Mouse (Mus musculus) erythroblast, embryonic 14.5 days (primary cell): ENCODE results near the gene Foxn1.

Experiments
- GATA1 ChIP-seq: IDR thresholded peaks from 2 replicates; pipeline ENCODE4 v1.6.1; 2012; ENCODE audit warnings: low read length, inconsistent platforms, mixed read lengths
- TAL1 ChIP-seq: IDR thresholded peaks from 3 replicates; pipeline ENCODE4 v1.6.1; 2012; ENCODE audit warnings: low read length, inconsistent platforms, mixed read lengths

- TF ChIP-seq GATA1 = no peak
- no peak for TF ChIP-seq TAL1
Observed at GRCm38 (mm10) chr11:78416854-78417253, 30.5 kb upstream of the Foxn1 start.
